8 mouse cellular contexts compared by ENCODE assay signal in genomic region chr9:66304320-66305090, GRCm38 (mm10). TPM values are rescaled to one million over a fixed set of nuclear protein-coding genes. Genes with fewer than 3 reads are reported as not detected.
A peak's percentile ranks its signal among the peaks of the same experiment; 100 is the strongest.
DNase-seq lines count a peak whose midpoint lies in the region; ATAC-seq and TF ChIP-seq lines count a peak whose summit lies in the region.

No protein-coding gene starts in this region.

- TF ChIP-seq EP300 in liver, embryonic 14.5 days (IDR thresholded peaks at IDR 0.05; ENCODE audit: low read depth), result no peak

- H3K36me3 ChIP-seq in forebrain, embryonic 15.5 days, result no peaks in the 10 kb centered on the region
- no peaks in the 10 kb centered on the region for H3K36me3 ChIP-seq in forebrain, embryonic 10.5 days (replicated peaks)
- no peaks in the 10 kb centered on the region for H3K36me3 ChIP-seq in kidney, embryonic 16.5 days (ENCODE audit: insufficient read depth, low read length)
- no peaks in the 10 kb centered on the region for H3K36me3 ChIP-seq in liver, embryonic 14.5 days (replicated peaks; ENCODE audit: control insufficient read depth, insufficient read depth, low read depth)

- H3K4me1 ChIP-seq in forebrain, embryonic 15.5 days, result peaks cover 14% of the 10 kb centered on the region
- H3K4me1 ChIP-seq in forebrain, embryonic 10.5 days, result peaks cover 12% of the 10 kb centered on the region
- no peaks in the 10 kb centered on the region for H3K4me1 ChIP-seq in kidney, embryonic 16.5 days (ENCODE audit: insufficient read depth, low read length)
- peaks cover 5 to 12% of the 10 kb centered on the region in 2 experiments for H3K4me1 ChIP-seq in liver, embryonic 14.5 days (replicated peaks; ENCODE audit: control insufficient read depth in 2 of 2, insufficient read depth in 2 of 2, low read length in 1 of 2)

- TF ChIP-seq CTCF in liver, embryonic 14.5 days (IDR thresholded peaks at IDR 0.05; ENCODE audit: low read depth), result no peak

- no peak overlapping the region for H3K4me3 ChIP-seq in forebrain, embryonic 15.5 days
- no peak overlapping the region for H3K4me3 ChIP-seq in forebrain, embryonic 10.5 days
- H3K4me3 ChIP-seq in kidney, embryonic 16.5 days (ENCODE audit: low read length), result no peak overlapping the region
- peak overlapping the region in 1 of 2 experiments; percentile 52; a peak in 1 of 4 replicates for H3K4me3 ChIP-seq in liver, embryonic 14.5 days (ENCODE audit: insufficient read depth in 1 of 2, low read depth in 2 of 2, low read length in 2 of 2)

- ATAC-seq in forebrain, embryonic 15.5 days (replicated peaks), result no peak
- ATAC-seq in kidney, embryonic 16.5 days (ENCODE audit: low FRiP score, low TSS enrichment), result no peak
- ATAC-seq in liver, embryonic 14.5 days (ENCODE audit: insufficient read depth), result peak; percentile 28; the same call in 1 of the 2 replicates

- no peak for DNase-seq in forebrain, embryonic 10.5 days (ENCODE audit: extremely low spot score, low spot score)
- DNase-seq in kidney, adult 8-10 months, result no peak
- DNase-seq in c-Kit-negative CD71-positive TER-119-positive erythroid progenitor cells, embryonic 14.5 days (ENCODE audit: low read depth, low spot score), result peak; percentile 56
- DNase-seq in liver, embryonic 14.5 days (ENCODE audit: low read depth in 3 of 3, low spot score in 3 of 3), result peak; percentile 23 to 37 (median 30)
- DNase-seq in spleen, postnatal 14 days (ENCODE audit: low spot score in 2 of 2), result no peak
- no peak for DNase-seq in left cerebral cortex, postnatal 10 days (ENCODE audit: extremely low spot score in 1 of 2, low spot score in 2 of 2)

- no peaks in the 10 kb centered on the region for H3K27me3 ChIP-seq in forebrain, embryonic 15.5 days
- H3K27me3 ChIP-seq in forebrain, embryonic 10.5 days (ENCODE audit: poor library complexity, severe bottlenecking), result no peaks in the 10 kb centered on the region
- no peaks in the 10 kb centered on the region for H3K27me3 ChIP-seq in kidney, embryonic 16.5 days (ENCODE audit: insufficient read depth, low read length)
- H3K27me3 ChIP-seq in liver, embryonic 14.5 days (ENCODE audit: control insufficient read depth, insufficient read depth, low read length), result no peaks in the 10 kb centered on the region; the same call in 1 of the 2 replicates

- peak overlapping the region; percentile 38; the same call in 1 of the 2 replicates for H3K4me2 ChIP-seq in forebrain, embryonic 15.5 days (replicated peaks)
- peak overlapping the region; percentile 39; the same call in 1 of the 2 replicates for H3K4me2 ChIP-seq in kidney, embryonic 16.5 days (replicated peaks; ENCODE audit: low read depth, low read length)
- H3K4me2 ChIP-seq in liver, embryonic 14.5 days (ENCODE audit: low read depth), result peak overlapping the region; percentile 70

- WGBS in forebrain, embryonic 15.5 days, result 90% methylated on average over 3 of the region's 3 CpGs
- 89% methylated on average over 3 of the region's 3 CpGs for WGBS in forebrain, embryonic 10.5 days
- 83% methylated on average over 3 of the region's 3 CpGs for WGBS in kidney, embryonic 16.5 days
- 79% methylated on average over 3 of the region's 3 CpGs for WGBS in liver, embryonic 14.5 days (ENCODE audit: insufficient replicate concordance)

- intact Hi-C loops in left cerebral cortex, postnatal 10 days (cut with DNase I), result no loop called here

- H3K9ac ChIP-seq in forebrain, embryonic 15.5 days (replicated peaks), result no peak overlapping the region
- H3K9ac ChIP-seq in kidney, embryonic 16.5 days (replicated peaks; ENCODE audit: low read length), result no peak overlapping the region
- H3K9ac ChIP-seq in liver, embryonic 14.5 days (replicated peaks), result no peak overlapping the region

- peak overlapping the region; percentile 74 for H3K27ac ChIP-seq in forebrain, embryonic 15.5 days (replicated peaks)
- no peak overlapping the region for H3K27ac ChIP-seq in forebrain, embryonic 10.5 days
- H3K27ac ChIP-seq in kidney, embryonic 16.5 days (ENCODE audit: low read length), result no peak overlapping the region
- H3K27ac ChIP-seq in liver, embryonic 14.5 days, result no peak overlapping the region

- H3K9me3 ChIP-seq in forebrain, embryonic 15.5 days, result no peaks in the 10 kb centered on the region
- no peaks in the 10 kb centered on the region for H3K9me3 ChIP-seq in forebrain, embryonic 10.5 days
- H3K9me3 ChIP-seq in kidney, embryonic 16.5 days (ENCODE audit: low read length), result no peaks in the 10 kb centered on the region; the same call in 1 of the 2 replicates
- no peaks in the 10 kb centered on the region for H3K9me3 ChIP-seq in liver, embryonic 14.5 days (ENCODE audit: control insufficient read depth, low read length)

RNA-seq across cellular contexts. Expression of gene Herc1, which starts 45.7 kb away (rescaled TPM):
- polyA plus RNA-seq in forebrain, embryonic 15.5 days (2015; fragmentation: Nextera tagmentation; extraction: Ambion mirVana), result 50.6 and 53.3 TPM in 2 replicates
- polyA plus RNA-seq in forebrain, embryonic 10.5 days (2016; fragmentation: Nextera tagmentation; extraction: Ambion mirVana), result 29.2 and 31.6 TPM in 2 replicates
- polyA plus RNA-seq in kidney, embryonic 16.5 days (2015; fragmentation: Nextera tagmentation; extraction: Ambion mirVana), result 18.5 and 21.1 TPM in 2 replicates
- polyA plus RNA-seq in liver, embryonic 14.5 days (2012; rRNA removed), result 18.8 and 23.9 TPM in 2 replicates
- 25.0 and 25.7 TPM in 2 replicates for polyA plus RNA-seq in liver, embryonic 14.5 days (2014; fragmentation: Nextera tagmentation; extraction: Ambion mirVana)
- 100 to 1,000 TPM; 118 to 119 TPM for total RNA-seq in left cerebral cortex, postnatal 10 days (2021)

Comparison
In these comparisons a context has a peak if more than half of its experiments do, and no peak if none do; other contexts are left out.
1. DNase-seq: peak in c-Kit-negative CD71-positive TER-119-positive erythroid progenitor cells, embryonic 14.5 days (single experiment) and liver, embryonic 14.5 days (3 of 3); none in forebrain, embryonic 10.5 days (single experiment), kidney, adult 8-10 months (0 of 2), spleen, postnatal 14 days (0 of 2) and left cerebral cortex, postnatal 10 days (0 of 2).
2. Peak in every context shown above with its lines, with median percentiles within 50 percentile points of each other: H3K4me2 ChIP-seq.